Mouse (Mus musculus) midbrain, embryonic 13.5 days (tissue): ENCODE data around the gene Pde4d. TPM values are rescaled to one million over a fixed set of nuclear protein-coding genes. Genes with fewer than 3 reads are reported as not detected.

ENCODE experiments used
- ATAC-seq: fragments of 200-750 bp; cut with Nextera tagmentation; 2 replicates; pipeline ENCODE4 v1.8.0; 2017; ENCODE audit warnings: mild to moderate bottlenecking, moderate TSS enrichment, moderate library complexity
- H3K27ac ChIP-seq: fragments of 300-500 bp; sonication (generic); 2 replicates; pipeline ENCODE4 v1.5.1; 2015; ENCODE audit warnings: inconsistent platforms, mild to moderate bottlenecking, moderate library complexity
- H3K27me3 ChIP-seq: fragments of 300-500 bp; sonication (generic); 2 replicates; pipeline ENCODE4 v1.6.1; 2015; ENCODE audit warnings: mild to moderate bottlenecking, inconsistent platforms
- H3K36me3 ChIP-seq: fragments of 300-500 bp; sonication (generic); 2 replicates; pipeline ENCODE4 v1.6.1; 2015; ENCODE audit warnings: mild to moderate bottlenecking, inconsistent platforms
- H3K4me1 ChIP-seq: fragments of 300-500 bp; sonication (generic); replicated peaks from 2 replicates; pipeline ENCODE4 v1.6.1; 2015; ENCODE audit warnings: inconsistent platforms
- H3K4me2 ChIP-seq: fragments of 300-500 bp; sonication (generic); replicated peaks from 2 replicates; pipeline ENCODE4 v1.6.1; 2015; ENCODE audit warnings: moderate library complexity, mild to moderate bottlenecking, inconsistent platforms
- H3K4me3 ChIP-seq: fragments of 300-500 bp; sonication (generic); replicated peaks from 2 replicates; pipeline ENCODE4 v1.5.1; 2015; ENCODE audit warnings: mild to moderate bottlenecking, inconsistent platforms
- H3K9ac ChIP-seq: fragments of 300-500 bp; sonication (generic); replicated peaks from 2 replicates; pipeline ENCODE4 v1.6.1; 2015; ENCODE audit warnings: mild to moderate bottlenecking, inconsistent platforms
- H3K9me3 ChIP-seq: fragments of 300-500 bp; sonication (generic); 2 replicates; pipeline ENCODE4 v1.6.1; 2016; ENCODE audit warnings: mild to moderate bottlenecking, inconsistent platforms
- WGBS: fragments of 180-500 bp; shearing (Covaris S2); methylation state at CpG from one replicate; pipeline ENCODE4 v1.1.7; 2015; 5-methylcytosine and 5-hydroxymethylcytosine counted together
- polyA plus RNA-seq: library from polyadenylated mRNA; unstranded; fragments of >200 nt; fragmentation: Nextera tagmentation; extraction: Ambion mirVana; gene quantifications from 2 replicates; pipeline ENCODE4 v1.2.1, GENCODE M21; 2015

The Pde4d gene
- polyA plus RNA-seq, 1 experiment from 2014 or later: 19.7 TPM

- Histone ChIP-seq H3K27me3 (no peaks in the 10 kb centered on the region), H3K4me3 (no peak overlapping the region), H3K36me3 (no peaks in the 10 kb centered on the region), H3K9ac (no peak overlapping the region), H3K4me1 (no peaks in the 10 kb centered on the region), H3K9me3 (0 out of 2 replicates have a peak, but pooled peaks cover 4% of the 10 kb centered on the region), H3K4me2 (no peak overlapping the region), H3K27ac (no peak overlapping the region)
- WGBS: 85% methylated on average over 13 of the region's 13 CpGs
- ATAC-seq: no peak
These were observed 975.8 kb downstream of the Pde4d start for GRCm38 (mm10) chr13:109425548-109425947.

GRCm38 (mm10) chr13:109426058-109426457 lies 976.3 kb downstream of the Pde4d start:
- Histone ChIP-seq H3K4me1 (no peaks in the 10 kb centered on the region), H3K4me3 (no peak overlapping the region), H3K27ac (no peak overlapping the region), H3K27me3 (no peaks in the 10 kb centered on the region), H3K36me3 (no peaks in the 10 kb centered on the region), H3K9me3 (0 out of 2 replicates have a peak, but pooled peaks cover under 1% of the 10 kb centered on the region), H3K4me2 (no peak overlapping the region), H3K9ac (no peak overlapping the region)
- no peak for ATAC-seq
- 91% methylated on average over 5 of the region's 5 CpGs for WGBS

- H3K36me3 ChIP-seq: no peaks in the 10 kb centered on the region
- no peaks in the 10 kb centered on the region for H3K27me3 ChIP-seq
- H3K4me3 ChIP-seq: no peak overlapping the region
- ATAC-seq: no peak
- H3K4me2 ChIP-seq: no peak overlapping the region
- H3K27ac ChIP-seq: no peak overlapping the region
- H3K9ac ChIP-seq: no peak overlapping the region
- WGBS: 87% methylated on average over 7 of the region's 7 CpGs
- no peaks in the 10 kb centered on the region for H3K4me1 ChIP-seq
- no peaks in the 10 kb centered on the region for H3K9me3 ChIP-seq
These were observed 977.8 kb downstream of the Pde4d start for GRCm38 (mm10) chr13:109427541-109427940.

GRCm38 (mm10) chr13:109429544-109429943 lies 979.8 kb downstream of the Pde4d start:
- H3K9me3 ChIP-seq: no peaks in the 10 kb centered on the region
- no peaks in the 10 kb centered on the region for H3K4me1 ChIP-seq
- no peak overlapping the region for H3K4me3 ChIP-seq
- H3K9ac ChIP-seq: no peak overlapping the region
- H3K27me3 ChIP-seq: no peaks in the 10 kb centered on the region
- no peak for ATAC-seq
- H3K27ac ChIP-seq: no peak overlapping the region
- no peaks in the 10 kb centered on the region for H3K36me3 ChIP-seq
- H3K4me2 ChIP-seq: no peak overlapping the region
- WGBS: 84% methylated on average over 2 of the region's 2 CpGs

GRCm38 (mm10) chr13:109437231-109437776 lies 987.6 kb downstream of the Pde4d start:
- Histone ChIP-seq H3K27me3 (no peaks in the 10 kb centered on the region), H3K9ac (no peak overlapping the region), H3K27ac (no peak overlapping the region), H3K4me1 (peaks cover 11% of the 10 kb centered on the region), H3K9me3 (no peaks in the 10 kb centered on the region), H3K36me3 (no peaks in the 10 kb centered on the region), H3K4me2 (no peak overlapping the region), H3K4me3 (no peak overlapping the region)
- no peak for ATAC-seq
- 57% methylated on average over 4 of the region's 4 CpGs for WGBS

GRCm38 (mm10) chr13:109439436-109440161 lies 989.9 kb downstream of the Pde4d start:
- Histone ChIP-seq H3K36me3 (no peaks in the 10 kb centered on the region), H3K4me2 (peak overlapping the region; percentile 75), H3K27ac (peak overlapping the region; percentile 95), H3K9me3 (no peaks in the 10 kb centered on the region), H3K9ac (peak overlapping the region; percentile 75), H3K4me3 (peak overlapping the region; percentile 65), H3K4me1 (peaks cover 33% of the 10 kb centered on the region), H3K27me3 (no peaks in the 10 kb centered on the region)
- 65% methylated on average over 5 of the region's 5 CpGs for WGBS
- no peak for ATAC-seq

- Histone ChIP-seq H3K4me3 (peak overlapping the region; percentile 65), H3K27ac (peak overlapping the region; percentile 95), H3K27me3 (no peaks in the 10 kb centered on the region), H3K4me1 (peaks cover 40% of the 10 kb centered on the region), H3K36me3 (no peaks in the 10 kb centered on the region), H3K4me2 (peak overlapping the region; percentile 75), H3K9me3 (no peaks in the 10 kb centered on the region), H3K9ac (peak overlapping the region; percentile 75)
- WGBS: 3% methylated on average over 8 of the region's 8 CpGs
- peak; percentile 81 for ATAC-seq
These were observed 990.6 kb downstream of the Pde4d start for GRCm38 (mm10) chr13:109440331-109440730.

- Histone ChIP-seq H3K4me1 (peaks cover 44% of the 10 kb centered on the region), H3K4me2 (peak overlapping the region; percentile 75), H3K36me3 (no peaks in the 10 kb centered on the region), H3K9ac (peak overlapping the region; percentile 75), H3K27me3 (no peaks in the 10 kb centered on the region), H3K9me3 (no peaks in the 10 kb centered on the region), H3K4me3 (peak overlapping the region; percentile 65), H3K27ac (peak overlapping the region; percentile 95)
- WGBS: under 1% methylated on average over 12 of the region's 12 CpGs
- peak; percentile 99 for ATAC-seq
These were observed 991.1 kb downstream of the Pde4d start for GRCm38 (mm10) chr13:109440881-109441280.

GRCm38 (mm10) chr13:109441401-109441973 lies 991.7 kb downstream of the Pde4d start:
- no peaks in the 10 kb centered on the region for H3K9me3 ChIP-seq
- peak overlapping the region; percentile 75 for H3K4me2 ChIP-seq
- peak overlapping the region; percentile 75 for H3K9ac ChIP-seq
- ATAC-seq: peak; percentile 10; the same call in 1 of the 2 replicates
- peak overlapping the region; percentile 95 for H3K27ac ChIP-seq
- no peaks in the 10 kb centered on the region for H3K36me3 ChIP-seq
- peaks cover 48% of the 10 kb centered on the region for H3K4me1 ChIP-seq
- no peaks in the 10 kb centered on the region for H3K27me3 ChIP-seq
- 25% methylated on average over 12 of the region's 12 CpGs for WGBS
- H3K4me3 ChIP-seq: peak overlapping the region; percentile 65

- peak overlapping the region; percentile 17; the same call in 1 of the 2 replicates for H3K4me3 ChIP-seq
- no peak for ATAC-seq
- H3K9me3 ChIP-seq: no peaks in the 10 kb centered on the region
- peaks cover 2% of the 10 kb centered on the region; the same call in 1 of the 2 replicates for H3K36me3 ChIP-seq
- H3K9ac ChIP-seq: no peak overlapping the region
- H3K4me2 ChIP-seq: peak overlapping the region; percentile 75
- peaks cover 49% of the 10 kb centered on the region for H3K4me1 ChIP-seq
- no peak overlapping the region for H3K27ac ChIP-seq
- no peaks in the 10 kb centered on the region for H3K27me3 ChIP-seq
- 88% methylated on average over 7 of the region's 7 CpGs for WGBS
These were observed 996.4 kb downstream of the Pde4d start for GRCm38 (mm10) chr13:109446138-109446537.

GRCm38 (mm10) chr13:109448121-109448520 lies 998.4 kb downstream of the Pde4d start:
- no peak overlapping the region for H3K4me2 ChIP-seq
- no peak overlapping the region for H3K27ac ChIP-seq
- no peak overlapping the region for H3K4me3 ChIP-seq
- WGBS: 90% methylated on average over 5 of the region's 5 CpGs
- H3K4me1 ChIP-seq: peaks cover 42% of the 10 kb centered on the region
- H3K27me3 ChIP-seq: no peaks in the 10 kb centered on the region
- no peak for ATAC-seq
- peaks cover 8% of the 10 kb centered on the region; the same call in 1 of the 2 replicates for H3K36me3 ChIP-seq
- no peak overlapping the region for H3K9ac ChIP-seq
- H3K9me3 ChIP-seq: no peaks in the 10 kb centered on the region

GRCm38 (mm10) chr13:109474344-109474743 lies 1024.6 kb downstream of the Pde4d start:
- no peaks in the 10 kb centered on the region for H3K9me3 ChIP-seq
- H3K36me3 ChIP-seq: no peaks in the 10 kb centered on the region
- H3K27ac ChIP-seq: no peak overlapping the region
- H3K4me2 ChIP-seq: no peak overlapping the region
- peaks cover 7% of the 10 kb centered on the region; the same call in 1 of the 2 replicates for H3K4me1 ChIP-seq
- H3K27me3 ChIP-seq: no peaks in the 10 kb centered on the region
- no peak overlapping the region for H3K9ac ChIP-seq
- ATAC-seq: no peak
- H3K4me3 ChIP-seq: no peak overlapping the region
